Mouse (Mus musculus) ES-Bruce4 (cell line): Measurements from ENCODE around the gene Gm9918. TPM values are rescaled to one million over a fixed set of nuclear protein-coding genes. Genes with fewer than 3 reads are reported as not detected.

Experiments
- H3K27ac ChIP-seq: 2 replicates; pipeline ENCODE4 v1.5.1; 2012; ENCODE audit warnings: low read length, inconsistent platforms; ENCODE audit not compliant: insufficient read depth
- H3K27me3 ChIP-seq: 2 replicates; pipeline ENCODE4 v1.6.1; 2012; ENCODE audit warnings: mild to moderate bottlenecking, low read length, inconsistent platforms; ENCODE audit not compliant: control insufficient read depth, poor library complexity, insufficient read depth, severe bottlenecking
- H3K36me3 ChIP-seq: 2 replicates; pipeline ENCODE4 v1.6.1; 2012; ENCODE audit warnings: inconsistent platforms, mild to moderate bottlenecking, low read length, moderate library complexity; ENCODE audit not compliant: control insufficient read depth, poor library complexity, insufficient read depth, severe bottlenecking
- H3K4me1 ChIP-seq: one replicate; pipeline ENCODE4 v1.8.1; 2011; ENCODE audit warnings: low read length; ENCODE audit not compliant: control insufficient read depth, insufficient read depth
- H3K4me3 ChIP-seq: 2 replicates; pipeline ENCODE4 v1.5.1; 2011; ENCODE audit warnings: low read depth, mild to moderate bottlenecking, low read length
- H3K9ac ChIP-seq: 2 replicates; pipeline ENCODE4 v1.6.1; 2012; ENCODE audit warnings: low read depth, mild to moderate bottlenecking, inconsistent platforms; ENCODE audit not compliant: poor library complexity, severe bottlenecking
- H3K9me3 ChIP-seq: replicated peaks from 2 replicates; pipeline ENCODE4 v1.6.1; 2012; ENCODE audit warnings: mild to moderate bottlenecking, low read length, inconsistent platforms; ENCODE audit not compliant: control insufficient read depth, poor library complexity, insufficient read depth, severe bottlenecking
- CTCF ChIP-seq: IDR thresholded peaks from one replicate; pipeline ENCODE4 v1.8.1; 2011; ENCODE audit warnings: low read depth, low read length
- EP300 ChIP-seq: IDR thresholded peaks from 2 replicates; pipeline ENCODE4 v1.6.1; 2011; ENCODE audit warnings: low read depth, low read length; ENCODE audit not compliant: insufficient read depth
- POLR2A ChIP-seq: IDR thresholded peaks from one replicate; pipeline ENCODE4 v1.8.1; 2011; ENCODE audit warnings: low read length; ENCODE audit not compliant: insufficient read depth
- polyA plus RNA-seq: library from polyadenylated mRNA; stranded (reverse); fragments of >200 nt; gene quantifications from 2 replicates; pipeline ENCODE4 v1.2.4, GENCODE M21; 2011; ENCODE audit warnings: low read depth; ENCODE audit not compliant: missing spikeins, insufficient read depth, insufficient read length

Gene Gm9918
- polyA plus RNA-seq, 1 experiment, result 1.1 TPM

DNA sequence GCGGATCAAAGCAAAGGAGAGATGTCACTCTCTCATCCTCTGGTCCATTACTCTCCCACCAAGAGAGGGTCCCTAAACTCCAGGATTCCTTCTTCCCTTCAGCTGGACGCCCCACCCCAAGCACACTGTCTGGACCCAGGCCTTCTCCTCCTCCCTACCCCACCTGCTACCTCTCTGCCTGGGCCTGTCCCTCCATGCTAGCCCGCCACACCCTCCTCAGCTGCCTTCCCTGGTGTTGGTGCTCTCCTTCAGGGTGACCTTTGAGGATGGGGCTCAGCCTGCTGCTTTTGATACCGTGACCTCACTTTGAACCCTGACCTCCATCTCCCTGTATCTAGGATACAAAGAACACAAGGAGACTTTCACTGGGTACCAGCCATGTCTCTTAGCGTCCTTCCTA is 19.8 kb upstream of the Gm9918 start:
- 0 out of 2 replicates have a peak overlapping the region, but pooled peaks have one; percentile 84 for H3K9ac ChIP-seq
- H3K27me3 ChIP-seq, result no peaks in the 10 kb centered on the region
- peak overlapping the region; percentile 90 for H3K27ac ChIP-seq
- H3K9me3 ChIP-seq, result no peaks in the 10 kb centered on the region
- no peak overlapping the region for H3K4me3 ChIP-seq
- no peaks in the 10 kb centered on the region for H3K36me3 ChIP-seq
- TF ChIP-seq POLR2A (peak; percentile 20), CTCF (no peak), EP300 (peak; percentile 99)
- peaks cover 16% of the 10 kb centered on the region for H3K4me1 ChIP-seq

DNA sequence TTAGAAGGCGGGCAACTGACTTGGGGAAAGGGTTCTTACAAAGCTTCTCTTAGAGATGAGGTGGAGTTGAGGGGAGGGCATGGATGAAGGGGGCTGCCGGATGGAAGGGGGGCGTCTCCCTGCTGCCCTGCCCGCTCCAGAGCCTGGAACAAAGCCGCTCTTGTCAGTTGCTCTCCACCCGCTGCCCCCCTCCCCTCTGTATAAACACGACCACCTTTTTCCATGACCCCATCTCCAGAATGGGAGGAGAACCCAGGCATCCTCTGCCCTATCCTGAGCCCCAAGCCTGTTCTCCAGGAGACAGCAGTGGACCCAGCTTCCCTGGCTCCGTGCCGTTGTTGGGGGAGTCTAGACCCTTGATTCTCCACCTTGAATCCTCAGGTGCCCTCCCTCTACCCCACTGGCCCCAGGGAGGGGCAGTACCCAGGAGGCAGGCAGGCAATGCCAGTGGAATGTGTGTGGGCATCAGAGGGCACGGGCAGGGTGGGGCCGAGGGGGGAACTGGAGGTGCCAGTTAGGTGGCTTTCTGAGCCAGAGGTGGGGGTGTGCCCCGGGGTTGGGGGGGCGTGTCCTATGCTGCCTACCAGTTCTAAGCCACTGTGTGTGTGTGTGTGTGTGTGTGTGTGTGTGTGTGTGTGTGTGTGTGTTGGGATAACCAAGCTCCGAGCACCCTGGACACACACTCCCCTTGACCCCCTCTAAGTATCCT is 14.7 kb upstream of the Gm9918 start:
- H3K27me3 ChIP-seq, result no peaks in the 10 kb centered on the region
- no peak overlapping the region for H3K4me3 ChIP-seq
- H3K27ac ChIP-seq, result no peak overlapping the region
- peak overlapping the region; percentile 95 for H3K9ac ChIP-seq
- TF ChIP-seq EP300 (no peak), CTCF (no peak), POLR2A (no peak)
- no peaks in the 10 kb centered on the region for H3K9me3 ChIP-seq
- no peaks in the 10 kb centered on the region for H3K36me3 ChIP-seq
- peaks cover 17% of the 10 kb centered on the region for H3K4me1 ChIP-seq

DNA sequence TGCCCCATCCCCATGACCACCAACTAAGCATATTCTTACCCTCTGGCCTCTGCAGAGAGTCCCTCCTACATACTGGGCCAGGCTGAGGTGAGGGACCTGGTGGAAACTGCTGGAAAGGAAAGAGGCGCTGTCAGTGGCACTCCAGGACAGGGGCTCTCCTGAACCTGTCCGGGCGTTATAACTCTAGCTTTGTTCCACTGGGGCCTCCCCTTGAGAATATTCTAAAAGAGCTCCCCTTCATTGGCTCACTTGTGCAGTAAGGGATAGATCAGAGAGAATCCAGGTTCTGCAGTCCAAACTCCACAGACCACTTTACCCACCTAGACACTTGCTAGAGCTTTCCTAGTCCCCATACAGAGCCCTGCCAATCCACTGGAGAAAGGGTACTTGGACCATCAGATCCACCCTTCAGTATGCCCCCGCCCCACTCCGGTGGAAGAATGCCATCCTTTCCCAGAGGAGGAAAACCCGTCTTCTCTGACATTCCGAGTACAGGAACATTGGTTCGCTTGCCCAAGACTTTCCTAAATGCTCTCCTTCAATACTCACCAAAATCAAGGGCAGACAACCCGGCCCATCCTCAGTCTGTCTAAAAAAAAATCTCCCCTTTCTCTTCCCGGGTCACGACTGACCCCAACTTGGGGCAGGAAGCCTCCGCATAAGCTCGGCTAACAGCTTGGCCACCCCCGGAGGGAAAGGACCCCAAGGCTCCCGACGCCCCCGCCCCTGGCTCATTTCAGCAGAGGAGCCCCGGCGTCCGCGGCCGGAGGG is 13.7 kb upstream of the Gm9918 start:
- H3K4me3 ChIP-seq, result peak overlapping the region; percentile 74
- TF ChIP-seq CTCF (no peak), EP300 (no peak), POLR2A (no peak)
- H3K36me3 ChIP-seq, result no peaks in the 10 kb centered on the region
- peak overlapping the region; percentile 95 for H3K9ac ChIP-seq
- H3K27me3 ChIP-seq, result no peaks in the 10 kb centered on the region
- H3K4me1 ChIP-seq, result peaks cover 13% of the 10 kb centered on the region
- H3K27ac ChIP-seq, result no peak overlapping the region; the same call in 1 of the 2 replicates
- no peaks in the 10 kb centered on the region for H3K9me3 ChIP-seq

DNA sequence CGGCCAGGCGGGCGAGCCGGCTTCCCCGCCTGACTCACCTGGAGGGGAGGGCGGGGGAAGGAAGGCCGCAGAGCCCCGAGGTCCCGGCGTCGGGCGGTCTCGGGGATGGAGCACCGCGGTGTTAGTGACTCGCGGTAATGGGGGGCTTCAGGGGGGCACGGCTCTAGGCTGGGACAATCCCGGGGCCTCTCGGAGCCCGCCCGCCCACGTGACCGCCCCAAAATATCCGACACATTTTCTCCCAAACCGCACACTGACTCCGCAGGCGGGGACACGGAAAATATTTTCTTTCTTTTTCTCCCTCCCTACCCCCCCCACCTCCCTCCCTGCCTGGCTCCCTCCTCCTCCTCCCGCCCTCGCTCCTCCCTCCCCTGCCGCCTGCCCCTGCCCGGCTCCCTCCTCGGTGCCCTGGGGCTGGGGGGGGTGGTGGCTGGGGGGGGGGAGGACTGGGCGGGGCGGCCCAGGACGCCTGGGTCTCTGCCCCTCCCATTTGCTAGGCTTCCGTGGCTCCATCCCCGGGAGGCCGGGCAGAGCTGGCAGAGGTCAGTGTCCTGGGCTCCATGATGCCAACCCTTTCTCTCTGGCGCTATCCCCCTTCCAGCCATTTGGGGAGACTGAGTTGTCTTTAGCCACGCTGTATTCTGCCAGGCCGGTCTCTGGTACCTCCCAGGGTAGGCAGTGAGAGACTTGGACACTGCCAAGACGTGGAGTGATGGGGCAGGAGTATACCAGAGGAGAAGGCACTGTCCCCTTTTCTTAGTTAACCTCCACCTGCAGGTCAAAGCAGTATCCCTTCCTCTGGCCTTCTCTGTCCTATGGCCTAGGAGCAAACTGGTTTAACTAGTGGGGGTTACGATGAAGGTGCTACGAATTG is 12.9 kb upstream of the Gm9918 start, which contains the start of gene Rarg:
Rarg (minus strand) TSS at position 316 of the 874 bp plus-strand sequence.
- peak within 1 kb of the TSS; percentile 74 for H3K4me3 ChIP-seq
- H3K9me3 ChIP-seq, result no peaks in the 10 kb centered on the region
- peaks cover 8% of the 10 kb centered on the region for H3K4me1 ChIP-seq
- no peaks in the 10 kb centered on the region for H3K27me3 ChIP-seq
- TF ChIP-seq POLR2A, result no peak
- no peak for TF ChIP-seq CTCF
- TF ChIP-seq EP300, result no peak
- peak within 1 kb of the TSS; percentile 95 for H3K9ac ChIP-seq
- H3K36me3 ChIP-seq, result no peaks in the 10 kb centered on the region
- peak within 1 kb of the TSS; percentile 60 for H3K27ac ChIP-seq

DNA sequence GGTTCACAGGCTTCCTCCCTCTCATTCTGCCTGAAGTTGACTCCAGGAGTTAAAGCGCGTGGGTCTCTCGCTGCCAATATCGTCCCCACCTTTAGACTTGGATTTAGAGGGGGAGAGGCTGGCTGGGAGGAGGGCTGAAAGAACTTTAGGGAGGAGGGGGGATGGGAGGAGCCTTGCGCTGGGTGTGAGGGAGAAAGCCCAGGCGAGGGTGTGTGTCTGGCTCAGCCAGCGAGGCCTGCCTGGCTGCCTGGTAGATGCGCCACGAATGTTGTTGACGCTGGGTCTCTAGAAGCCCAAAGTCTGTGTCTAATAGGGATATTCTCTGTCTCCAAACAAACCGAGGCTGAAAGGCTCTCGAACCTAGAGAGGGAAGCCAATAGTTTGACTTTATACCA is 12.3 kb upstream of the Gm9918 start:
- H3K9ac ChIP-seq, result peak overlapping the region; percentile 95
- peaks cover 6% of the 10 kb centered on the region for H3K4me1 ChIP-seq
- H3K9me3 ChIP-seq, result no peaks in the 10 kb centered on the region
- no peaks in the 10 kb centered on the region for H3K36me3 ChIP-seq
- peak overlapping the region; percentile 68 for H3K4me3 ChIP-seq
- peak; percentile 56 for TF ChIP-seq POLR2A
- TF ChIP-seq EP300, result 0 out of 2 replicates have a peak, but pooled peaks have one; percentile 40
- no peak for TF ChIP-seq CTCF
- no peaks in the 10 kb centered on the region for H3K27me3 ChIP-seq
- H3K27ac ChIP-seq, result peak overlapping the region; percentile 60
